Comparison of ENCODE assay signal across 1 mouse cellular context in the genomic region with DNA sequence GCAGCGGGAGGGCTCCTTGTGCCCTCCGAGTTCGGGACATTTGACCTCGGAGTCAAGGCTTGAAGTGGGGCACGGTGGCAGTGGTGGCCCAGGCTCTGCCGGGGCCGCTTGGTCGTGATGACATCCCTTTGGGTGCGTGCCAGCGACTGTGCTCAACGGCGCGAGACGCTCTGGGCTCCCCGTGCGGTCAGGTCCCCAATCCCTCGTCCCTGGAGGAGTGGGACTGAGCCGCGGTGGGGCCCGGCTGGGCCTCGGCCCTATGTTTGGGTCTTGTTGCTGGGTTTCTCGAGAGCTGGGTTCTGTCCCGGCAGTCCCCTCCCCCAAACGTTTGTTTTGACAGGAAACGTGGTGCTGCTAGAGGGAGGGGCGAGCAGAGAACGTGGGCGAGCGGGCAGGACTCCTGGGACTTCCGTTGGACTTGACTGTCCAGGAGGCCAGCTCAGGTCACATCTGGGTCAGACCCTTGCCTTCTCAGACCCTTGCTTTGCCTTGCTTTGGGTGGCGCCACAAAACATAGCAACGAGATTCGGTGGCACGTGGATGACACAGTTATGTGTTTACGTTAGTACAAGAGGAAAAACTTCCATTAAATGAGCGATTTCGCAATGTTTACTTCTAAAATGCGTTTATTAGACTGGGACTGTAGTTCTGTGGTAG.
TF ChIP-seq lines count a peak whose summit lies in the region.

No protein-coding gene starts in this region.

TF ChIP-seq in ES-E14, 5 proteins besides CTCF, POLR2A, EP300 and RAD21 (continued from another document):
- no peak for TF ChIP-seq HCFC1 (IDR thresholded peaks at IDR 0.05; ENCODE audit: borderline replicate concordance, insufficient read depth, low read length)
- no peak for TF ChIP-seq ZC3H11A (IDR thresholded peaks at IDR 0.05; ENCODE audit: borderline replicate concordance, low read depth, low read length)
- no peak for TF ChIP-seq MAFK (IDR thresholded peaks at IDR 0.05; ENCODE audit: insufficient read depth, low read depth, low read length)
- TF ChIP-seq CHD2 (IDR thresholded peaks at IDR 0.05; ENCODE audit: low read depth, low read length): no peak
